Mouse (Mus musculus) midbrain, embryonic 13.5 days (tissue): ENCODE measurements at regions not wholly inside any gene's neighbourhood (a gene's known extent, or its start where the extent isn't known, plus 50 kb on each side); places are given as distances from the start of the nearest gene placed in this dataset.
"Not testable (repeated sequence)": the region's sequence is repeated elsewhere in the genome, so short reads cannot be mapped to it uniquely, and the experiment has no call there.

Source experiments
- ATAC-seq: fragments of 200-750 bp; cut with Nextera tagmentation; 2 replicates; pipeline ENCODE4 v1.8.0; 2017; ENCODE audit warnings: mild to moderate bottlenecking, moderate TSS enrichment, moderate library complexity
- H3K27ac ChIP-seq: fragments of 300-500 bp; sonication (generic); 2 replicates; pipeline ENCODE4 v1.5.1; 2015; ENCODE audit warnings: inconsistent platforms, mild to moderate bottlenecking, moderate library complexity
- H3K27me3 ChIP-seq: fragments of 300-500 bp; sonication (generic); 2 replicates; pipeline ENCODE4 v1.6.1; 2015; ENCODE audit warnings: mild to moderate bottlenecking, inconsistent platforms
- H3K36me3 ChIP-seq: fragments of 300-500 bp; sonication (generic); 2 replicates; pipeline ENCODE4 v1.6.1; 2015; ENCODE audit warnings: mild to moderate bottlenecking, inconsistent platforms
- H3K4me1 ChIP-seq: fragments of 300-500 bp; sonication (generic); replicated peaks from 2 replicates; pipeline ENCODE4 v1.6.1; 2015; ENCODE audit warnings: inconsistent platforms
- H3K4me2 ChIP-seq: fragments of 300-500 bp; sonication (generic); replicated peaks from 2 replicates; pipeline ENCODE4 v1.6.1; 2015; ENCODE audit warnings: moderate library complexity, mild to moderate bottlenecking, inconsistent platforms
- H3K4me3 ChIP-seq: fragments of 300-500 bp; sonication (generic); replicated peaks from 2 replicates; pipeline ENCODE4 v1.5.1; 2015; ENCODE audit warnings: mild to moderate bottlenecking, inconsistent platforms
- H3K9ac ChIP-seq: fragments of 300-500 bp; sonication (generic); replicated peaks from 2 replicates; pipeline ENCODE4 v1.6.1; 2015; ENCODE audit warnings: mild to moderate bottlenecking, inconsistent platforms
- H3K9me3 ChIP-seq: fragments of 300-500 bp; sonication (generic); 2 replicates; pipeline ENCODE4 v1.6.1; 2016; ENCODE audit warnings: mild to moderate bottlenecking, inconsistent platforms
- WGBS: fragments of 180-500 bp; shearing (Covaris S2); methylation state at CpG from one replicate; pipeline ENCODE4 v1.1.7; 2015; 5-methylcytosine and 5-hydroxymethylcytosine counted together

- Histone ChIP-seq H3K9me3 (no peaks in the 10 kb centered on the region), H3K36me3 (no peaks in the 10 kb centered on the region), H3K9ac (no peak overlapping the region), H3K4me1 (no peaks in the 10 kb centered on the region), H3K4me3 (no peak overlapping the region), H3K27ac (no peak overlapping the region), H3K4me2 (no peak overlapping the region), H3K27me3 (no peaks in the 10 kb centered on the region; the same call in 1 of the 2 replicates)
- WGBS: 81% methylated on average over 2 of the region's 2 CpGs
- no peak for ATAC-seq
Observed at GRCm38 (mm10) chrX:159080508-159080907, 129.6 kb upstream of the Rps6ka3 start.

DNA sequence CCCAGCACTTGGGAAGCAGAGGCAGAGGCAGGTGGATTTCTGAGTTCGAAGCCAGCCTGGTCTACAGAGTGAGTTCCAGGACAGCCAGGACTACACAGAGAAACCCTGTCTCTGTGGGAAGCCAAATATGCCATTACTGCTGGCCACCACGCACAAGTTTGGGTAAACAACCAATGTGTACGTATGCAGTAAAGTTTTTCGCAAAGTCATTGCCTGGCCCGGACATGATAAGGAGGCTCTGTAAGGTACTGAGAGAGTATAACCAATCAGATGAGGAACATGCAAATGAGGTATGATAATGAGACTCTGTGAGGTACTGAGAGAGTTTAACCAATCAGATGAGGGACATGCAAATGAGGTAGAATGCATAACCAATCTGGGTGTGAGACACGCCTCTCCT, 99.5 kb upstream of the Rps6ka3 start:
- not testable (repeated sequence) for H3K4me3 ChIP-seq, H3K9ac ChIP-seq, ATAC-seq, H3K27me3 ChIP-seq, H3K4me1 ChIP-seq, H3K9me3 ChIP-seq, H3K36me3 ChIP-seq, H3K4me2 ChIP-seq, H3K27ac ChIP-seq
- 94% methylated on average over 6 of the region's 6 CpGs for WGBS

- no peaks in the 10 kb centered on the region for H3K4me1 ChIP-seq
- no peak for ATAC-seq
- no peak overlapping the region for H3K4me2 ChIP-seq
- H3K36me3 ChIP-seq: no peaks in the 10 kb centered on the region
- H3K9me3 ChIP-seq: no peaks in the 10 kb centered on the region
- no peak overlapping the region for H3K4me3 ChIP-seq
- no peak overlapping the region for H3K9ac ChIP-seq
- no peaks in the 10 kb centered on the region for H3K27me3 ChIP-seq
- no peak overlapping the region for H3K27ac ChIP-seq
Observed at GRCm38 (mm10) chrX:159116210-159116609, 93.9 kb upstream of the Rps6ka3 start.

GRCm38 (mm10) chrX:159140554-159140953, 69.6 kb upstream of the Rps6ka3 start:
- Histone ChIP-seq H3K36me3 (no peaks in the 10 kb centered on the region), H3K27me3 (no peaks in the 10 kb centered on the region), H3K27ac (no peak overlapping the region), H3K4me2 (no peak overlapping the region), H3K9ac (no peak overlapping the region), H3K4me3 (no peak overlapping the region), H3K4me1 (no peaks in the 10 kb centered on the region), H3K9me3 (no peaks in the 10 kb centered on the region)
- 80% methylated on average over 4 of the region's 4 CpGs for WGBS
- no peak for ATAC-seq

DNA sequence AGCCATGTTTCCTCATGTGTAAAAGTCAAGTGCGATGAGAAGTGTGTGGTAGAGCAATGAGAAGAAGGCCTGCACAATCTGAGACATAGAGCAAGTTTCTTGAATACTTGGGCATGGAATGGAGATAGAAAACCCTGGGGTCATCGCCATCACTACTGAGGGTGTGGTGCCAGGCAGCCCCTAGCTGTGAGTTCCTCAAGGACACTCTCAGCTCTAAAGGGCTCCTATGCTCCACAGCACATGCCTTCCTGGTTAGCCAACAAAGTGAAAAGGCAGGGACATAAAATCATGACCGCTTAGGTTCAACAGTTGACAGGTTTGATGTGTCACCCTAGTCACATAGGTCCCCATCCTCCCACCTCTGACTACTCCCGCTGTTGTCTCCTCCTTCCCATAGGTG, 66.8 kb upstream of the Rps6ka3 start:
- Histone ChIP-seq H3K9ac (no peak overlapping the region), H3K4me1 (no peaks in the 10 kb centered on the region), H3K27me3 (no peaks in the 10 kb centered on the region), H3K27ac (no peak overlapping the region), H3K4me2 (no peak overlapping the region), H3K36me3 (no peaks in the 10 kb centered on the region), H3K4me3 (no peak overlapping the region), H3K9me3 (no peaks in the 10 kb centered on the region)
- ATAC-seq: no peak
- 84% methylated on average over 4 of the region's 4 CpGs for WGBS

DNA sequence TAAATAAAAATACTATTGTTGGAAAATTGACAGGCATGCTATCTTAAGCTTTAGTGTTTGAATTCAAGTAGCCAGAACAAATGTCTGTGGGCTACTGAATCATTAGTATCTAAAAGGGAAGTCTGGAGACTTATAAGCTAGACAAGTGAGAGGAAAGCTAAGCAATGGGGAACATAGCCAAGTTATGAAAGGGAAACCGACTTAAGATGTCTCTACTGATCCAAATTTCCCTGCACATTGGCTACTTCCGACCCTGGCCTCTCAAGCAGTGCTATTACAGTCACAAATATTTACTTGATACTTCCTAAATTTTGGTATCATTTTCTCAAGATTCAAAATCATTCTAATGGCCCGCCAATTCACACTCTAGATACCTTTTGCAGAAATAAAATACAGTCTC, 65.4 kb upstream of the Rps6ka3 start:
- no peaks in the 10 kb centered on the region for H3K4me1 ChIP-seq
- H3K27me3 ChIP-seq: no peaks in the 10 kb centered on the region
- H3K4me3 ChIP-seq: no peak overlapping the region
- H3K4me2 ChIP-seq: no peak overlapping the region
- ATAC-seq: no peak
- H3K36me3 ChIP-seq: no peaks in the 10 kb centered on the region
- no peaks in the 10 kb centered on the region for H3K9me3 ChIP-seq
- no peak overlapping the region for H3K9ac ChIP-seq
- 77% methylated on average over 3 of the region's 3 CpGs for WGBS
- H3K27ac ChIP-seq: no peak overlapping the region

DNA sequence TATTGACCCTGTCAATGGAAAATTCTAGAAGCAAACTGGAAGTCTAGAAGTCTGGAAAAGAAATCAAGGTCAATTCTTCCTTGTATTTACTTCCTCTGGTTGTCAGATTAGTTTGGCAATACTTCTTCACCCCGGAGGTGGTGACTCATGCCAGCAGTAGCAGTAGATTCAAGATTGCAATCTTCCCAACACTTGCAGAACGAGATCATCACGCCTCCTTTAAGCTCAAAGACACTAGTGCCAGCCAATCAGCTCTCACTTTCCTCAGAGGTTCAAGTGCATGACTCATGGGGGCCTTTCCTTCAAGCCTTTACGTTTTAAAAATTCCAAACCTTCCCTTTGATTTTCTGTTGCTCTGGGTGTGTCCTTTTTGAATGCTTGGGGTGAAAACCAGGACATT, 64.9 kb upstream of the Rps6ka3 start:
- WGBS: 83% methylated on average over 4 of the region's 4 CpGs
- H3K4me3 ChIP-seq: no peak overlapping the region
- no peaks in the 10 kb centered on the region for H3K36me3 ChIP-seq
- no peak overlapping the region for H3K4me2 ChIP-seq
- no peaks in the 10 kb centered on the region for H3K9me3 ChIP-seq
- H3K4me1 ChIP-seq: no peaks in the 10 kb centered on the region
- H3K27me3 ChIP-seq: no peaks in the 10 kb centered on the region
- no peak overlapping the region for H3K9ac ChIP-seq
- no peak overlapping the region for H3K27ac ChIP-seq
- no peak for ATAC-seq

- no peak overlapping the region for H3K27ac ChIP-seq
- H3K4me2 ChIP-seq: no peak overlapping the region
- no peaks in the 10 kb centered on the region for H3K27me3 ChIP-seq
- H3K36me3 ChIP-seq: no peaks in the 10 kb centered on the region
- no peaks in the 10 kb centered on the region for H3K9me3 ChIP-seq
- H3K4me3 ChIP-seq: no peak overlapping the region
- H3K9ac ChIP-seq: no peak overlapping the region
- no peak for ATAC-seq
- no peaks in the 10 kb centered on the region for H3K4me1 ChIP-seq
- 65% methylated on average over 5 of the region's 5 CpGs for whole genome bisulfite sequencing
Observed at GRCm38 (mm10) chrX:159155786-159156185, 54.3 kb upstream of the Rps6ka3 start.

GRCm38 (mm10) chrX:159156976-159157375, 53.1 kb upstream of the Rps6ka3 start:
- Histone ChIP-seq H3K4me2 (no peak overlapping the region), H3K27ac (no peak overlapping the region), H3K36me3 (no peaks in the 10 kb centered on the region), H3K4me3 (no peak overlapping the region), H3K9ac (no peak overlapping the region), H3K9me3 (no peaks in the 10 kb centered on the region), H3K27me3 (no peaks in the 10 kb centered on the region), H3K4me1 (no peaks in the 10 kb centered on the region)
- WGBS: 61% methylated on average over 4 of the region's 4 CpGs
- ATAC-seq: no peak

DNA sequence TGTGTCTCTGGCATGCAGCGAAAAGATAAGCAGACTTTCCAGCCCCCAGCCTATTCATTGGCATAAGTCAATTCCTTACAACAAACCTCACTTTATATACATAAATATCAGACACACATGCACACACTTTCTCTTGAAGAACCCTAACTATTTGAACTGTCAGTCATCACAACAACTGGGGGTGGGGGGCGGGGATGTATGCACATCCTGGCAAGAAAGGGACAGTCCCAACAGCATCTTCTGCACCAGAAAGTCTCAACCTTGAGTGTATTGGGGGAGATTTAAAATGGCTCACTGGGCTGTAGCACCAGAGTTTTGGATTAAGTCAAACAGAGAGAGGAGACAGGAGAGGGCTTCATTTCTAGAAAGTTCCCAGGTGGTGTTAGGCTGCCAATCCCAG, 50.4 kb upstream of the Rps6ka3 start:
- no peak for ATAC-seq
- no peak overlapping the region for H3K27ac ChIP-seq
- WGBS: 82% methylated on average over 2 of the region's 2 CpGs
- H3K36me3 ChIP-seq: no peaks in the 10 kb centered on the region
- no peaks in the 10 kb centered on the region; the same call in 1 of the 2 replicates for H3K27me3 ChIP-seq
- no peak overlapping the region for H3K4me2 ChIP-seq
- no peak overlapping the region for H3K4me3 ChIP-seq
- H3K4me1 ChIP-seq: no peaks in the 10 kb centered on the region
- no peak overlapping the region for H3K9ac ChIP-seq
- H3K9me3 ChIP-seq: no peaks in the 10 kb centered on the region
